17 mouse cellular contexts compared by ENCODE assay signal in genomic region chr14:49309670-49310069, GRCm38 (mm10).
"Had no signal": no experiment of that assay in that cellular context is flagged by ENCODE, and none has a peak within 500 bp of the region (broad histone marks: within the 10 kb centered on the region; RNA-seq: fewer than 3 reads in every experiment).

No protein-coding gene starts in this region.

- H3K9ac ChIP-seq: neural tube, embryonic 12.5 days; neural tube, embryonic 13.5 days; neural tube, embryonic 15.5 days; stomach, embryonic 15.5 days had no signal

- H3K4me2 ChIP-seq: neural tube, embryonic 12.5 days; neural tube, embryonic 13.5 days; neural tube, embryonic 15.5 days; stomach, embryonic 15.5 days had no signal

- H3K9me3 ChIP-seq: neural tube, embryonic 12.5 days; neural tube, embryonic 13.5 days; neural tube, embryonic 15.5 days; stomach, embryonic 15.5 days had no signal

- H3K27ac ChIP-seq: neural tube, embryonic 12.5 days; neural tube, embryonic 13.5 days; neural tube, embryonic 15.5 days; stomach, embryonic 15.5 days; stomach, postnatal 0 days had no signal

- H3K4me3 ChIP-seq: neural tube, embryonic 12.5 days; neural tube, embryonic 13.5 days; neural tube, embryonic 15.5 days; stomach, embryonic 15.5 days had no signal

- DNase-seq: retina, postnatal 1 day; right cerebral cortex, adult 18-20 months; right cerebral cortex, postnatal 14 days; right cerebral cortex, postnatal 25 days; right cerebral cortex, postnatal 4 days; spleen, adult 18-20 months; thymus, adult 18-20 months; thymus, adult 2 months; thymus, postnatal 14 days; thymus, postnatal 25 days; thymus, postnatal 36 days; thymus, postnatal 4 days had no signal

- H3K4me1 ChIP-seq: neural tube, embryonic 12.5 days had no signal

- H3K36me3 ChIP-seq: neural tube, embryonic 12.5 days; neural tube, embryonic 13.5 days; neural tube, embryonic 15.5 days; stomach, embryonic 15.5 days had no signal

- H3K27me3 ChIP-seq: neural tube, embryonic 12.5 days; neural tube, embryonic 13.5 days; neural tube, embryonic 15.5 days; stomach, embryonic 15.5 days had no signal
